Mouse (Mus musculus) brain, embryonic 14.5 days (tissue): ENCODE measurements around the gene Nrap.
A peak's percentile ranks its signal among the peaks of the same experiment; 100 is the strongest.

Experiments used
- CTCF ChIP-seq: fragments of 200-500 bp; IDR thresholded peaks from 2 replicates; pipeline ENCODE4 v1.5.1; 2012; ENCODE audit warnings: inconsistent platforms, mild to moderate bottlenecking, moderate library complexity, borderline replicate concordance; ENCODE audit not compliant: insufficient read depth, insufficient read length; ENCODE audit errors: extremely low read depth
- POLR2A ChIP-seq: fragments of 200-500 bp; IDR thresholded peaks from 2 replicates; pipeline ENCODE4 v1.6.1; 2012; ENCODE audit warnings: mild to moderate bottlenecking, inconsistent platforms, borderline replicate concordance; ENCODE audit not compliant: poor library complexity, insufficient read depth, insufficient read length, severe bottlenecking; ENCODE audit errors: extremely low read depth

DNA sequence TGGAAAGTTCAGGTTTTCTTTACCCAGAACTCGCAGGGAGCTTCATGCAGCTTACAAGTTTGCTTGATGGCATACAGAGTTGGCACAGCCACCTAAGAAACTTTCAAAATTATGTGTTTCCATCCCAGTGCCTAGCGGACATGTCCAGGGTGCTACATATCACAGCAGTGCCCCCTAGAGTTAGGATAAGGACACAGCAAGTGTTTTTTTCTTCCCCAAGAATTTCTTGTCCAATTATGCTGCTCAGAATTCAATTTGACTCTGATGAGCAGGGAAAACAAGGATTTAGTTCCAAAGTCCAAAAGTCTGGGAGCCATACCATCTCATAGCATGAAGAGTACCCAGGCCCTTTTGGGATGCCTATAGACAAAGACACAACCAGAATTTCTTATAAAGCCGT lies 43.8 kb downstream of the Nrap start:
- peak; percentile 50; the same call in 1 of the 2 replicates for TF ChIP-seq CTCF
- no peak for TF ChIP-seq POLR2A
